ENCODE assay signal across 18 mouse cellular contexts in the genomic region with DNA sequence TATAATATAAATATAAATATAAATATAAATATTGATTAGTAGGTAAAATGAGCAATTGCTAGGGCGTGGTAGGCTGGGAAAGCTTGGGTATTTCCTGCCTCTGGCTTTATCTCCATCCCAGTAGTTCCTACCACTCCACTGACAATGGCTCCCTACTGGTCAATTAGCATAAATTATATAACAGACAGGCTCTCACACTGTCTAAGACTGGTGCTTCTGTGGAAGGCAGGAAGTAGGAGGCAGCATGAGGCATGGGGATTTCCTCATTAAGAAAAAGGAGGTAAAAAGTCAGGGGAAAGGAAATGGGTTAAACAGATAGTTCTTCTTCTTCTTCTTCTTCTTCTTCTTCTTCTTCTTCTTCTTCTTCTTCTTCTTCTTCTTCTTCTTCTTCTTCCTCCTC. TPM values are rescaled to one million over a fixed set of nuclear protein-coding genes. Genes with fewer than 3 reads are reported as not detected.
"Had no signal": no experiment of that assay in that cellular context is flagged by ENCODE, and none has a peak within 500 bp of the region (broad histone marks: within the 10 kb centered on the region; RNA-seq: fewer than 3 reads in every experiment).

No protein-coding gene starts in this region.

- H3K27me3 ChIP-seq: limb, embryonic 13.5 days; liver, embryonic 15.5 days; midbrain, embryonic 15.5 days; neural tube, embryonic 13.5 days; stomach, embryonic 15.5 days had no signal

- H3K36me3 ChIP-seq: limb, embryonic 13.5 days; liver, embryonic 15.5 days; midbrain, embryonic 15.5 days; neural tube, embryonic 13.5 days; stomach, embryonic 15.5 days had no signal

- DNase-seq: kidney, adult 8-10 months; kidney, postnatal 25 days; layer of hippocampus, adult 9-11 months; layer of hippocampus, postnatal 36 days; left cerebral cortex, postnatal 4 days; lung, embryonic 14.5 days; lung, postnatal 10 days; retina, postnatal 1 day; right cerebral cortex, postnatal 4 days; spleen, adult 18-20 months; thymus, adult 2 months; thymus, postnatal 36 days had no signal

- ATAC-seq: midbrain, embryonic 15.5 days had no signal

RNA-seq across cellular contexts. Expression of gene Scml4, which starts 48.4 kb away (rescaled TPM):
- polyA plus RNA-seq: macrophage had no signal
